Mouse (Mus musculus): ENCODE results near the gene Tmem132a. TPM values are rescaled to one million over a fixed set of nuclear protein-coding genes. Genes with fewer than 3 reads are reported as not detected.

Gene Tmem132a
- polyA plus RNA-seq, 1 experiment from 2014 or later, result 174 TPM

GRCm38 (mm10) chr19:10841721-10842626 lies 27.8 kb downstream of the Tmem132a start:
- WGBS, result 42% methylated on average over 16 of the region's 16 CpGs
- H3K9ac ChIP-seq, result no peak overlapping the region
- no peak for ATAC-seq (ENCODE audit: low FRiP score)

GRCm38 (mm10) chr19:10839010-10839892 lies 30.5 kb downstream of the Tmem132a start, which contains the start of gene Slc15a3:
Slc15a3 (plus strand) TSS chr19:10839727.
- no peak for ATAC-seq (ENCODE audit: low FRiP score)
- Histone ChIP-seq H3K27me3 (no peaks in the 10 kb centered on the region), H3K27ac (no peak within 1 kb of the TSS), H3K36me3 (no peaks in the 10 kb centered on the region), H3K9me3 (no peaks in the 10 kb centered on the region), H3K4me2 (no peak within 1 kb of the TSS), H3K4me3 (no peak within 1 kb of the TSS), H3K4me1 (replicated peaks) (peaks cover 5% of the 10 kb centered on the region; the same call in 1 of the 2 replicates), H3K9ac (no peak within 1 kb of the TSS)
- WGBS, result 84% methylated on average over 15 of the region's 15 CpGs

More at GRCm38 (mm10) chr19:10841721-10842626, 27.8 kb downstream of the Tmem132a start:
- no peaks in the 10 kb centered on the region for H3K9me3 ChIP-seq
- no peak overlapping the region for H3K4me2 ChIP-seq
- H3K4me3 ChIP-seq, result no peak overlapping the region
- no peaks in the 10 kb centered on the region for H3K36me3 ChIP-seq
- H3K27me3 ChIP-seq, result no peaks in the 10 kb centered on the region
- peaks cover 16% of the 10 kb centered on the region for H3K4me1 ChIP-seq (replicated peaks)
- no peak overlapping the region for H3K27ac ChIP-seq

- Histone ChIP-seq H3K27me3 (no peaks in the 10 kb centered on the region), H3K27ac (no peak overlapping the region), H3K4me1 (replicated peaks) (no peaks in the 10 kb centered on the region), H3K36me3 (no peaks in the 10 kb centered on the region), H3K9ac (no peak overlapping the region), H3K4me2 (no peak overlapping the region), H3K4me3 (no peak overlapping the region), H3K9me3 (no peaks in the 10 kb centered on the region)
- 69% methylated on average over 3 of the region's 3 CpGs for WGBS
- ATAC-seq (ENCODE audit: low FRiP score), result no peak
These were observed 34.1 kb downstream of the Tmem132a start for GRCm38 (mm10) chr19:10835671-10836070.

GRCm38 (mm10) chr19:10833611-10834010 lies 36.1 kb downstream of the Tmem132a start:
- Histone ChIP-seq H3K9ac (no peak overlapping the region), H3K4me1 (replicated peaks) (no peaks in the 10 kb centered on the region), H3K4me2 (no peak overlapping the region), H3K27me3 (no peaks in the 10 kb centered on the region), H3K4me3 (no peak overlapping the region), H3K9me3 (no peaks in the 10 kb centered on the region), H3K36me3 (no peaks in the 10 kb centered on the region), H3K27ac (no peak overlapping the region)
- ATAC-seq (ENCODE audit: low FRiP score), result no peak
- 85% methylated on average over 3 of the region's 3 CpGs for WGBS

- no peaks in the 10 kb centered on the region for H3K27me3 ChIP-seq
- 87% methylated on average over 3 of the region's 3 CpGs for WGBS
- H3K9ac ChIP-seq, result no peak overlapping the region
- ATAC-seq (ENCODE audit: low FRiP score), result no peak
- no peak overlapping the region for H3K27ac ChIP-seq
- no peak overlapping the region for H3K4me3 ChIP-seq
- no peaks in the 10 kb centered on the region for H3K9me3 ChIP-seq
- H3K36me3 ChIP-seq, result no peaks in the 10 kb centered on the region
- H3K4me2 ChIP-seq, result no peak overlapping the region
- no peaks in the 10 kb centered on the region for H3K4me1 ChIP-seq (replicated peaks)
These were observed 37.7 kb downstream of the Tmem132a start for GRCm38 (mm10) chr19:10832030-10832429.

GRCm38 (mm10) chr19:10831424-10831823 lies 38.3 kb downstream of the Tmem132a start:
- no peaks in the 10 kb centered on the region for H3K27me3 ChIP-seq
- H3K4me1 ChIP-seq (replicated peaks), result no peaks in the 10 kb centered on the region
- H3K4me3 ChIP-seq, result no peak overlapping the region
- H3K9ac ChIP-seq, result no peak overlapping the region
- H3K9me3 ChIP-seq, result no peaks in the 10 kb centered on the region
- H3K27ac ChIP-seq, result no peak overlapping the region
- no peaks in the 10 kb centered on the region for H3K36me3 ChIP-seq
- H3K4me2 ChIP-seq, result no peak overlapping the region
- 10% methylated on average over 5 of the region's 5 CpGs for WGBS
- ATAC-seq (ENCODE audit: low FRiP score), result no peak

GRCm38 (mm10) chr19:10829436-10830175 lies 40.1 kb downstream of the Tmem132a start, which contains the start of gene Cd6:
Cd6 (minus strand) TSS chr19:10830058.
- Histone ChIP-seq H3K9me3 (no peaks in the 10 kb centered on the region), H3K4me3 (no peak within 1 kb of the TSS), H3K36me3 (no peaks in the 10 kb centered on the region), H3K27me3 (no peaks in the 10 kb centered on the region), H3K4me2 (no peak within 1 kb of the TSS), H3K4me1 (replicated peaks) (no peaks in the 10 kb centered on the region), H3K9ac (no peak within 1 kb of the TSS), H3K27ac (no peak within 1 kb of the TSS)
- ATAC-seq (ENCODE audit: low FRiP score), result no peak
- 90% methylated on average over 16 of the region's 16 CpGs for WGBS

GRCm38 (mm10) chr19:10828321-10828720 lies 41.4 kb downstream of the Tmem132a start:
- Histone ChIP-seq H3K27ac (no peak overlapping the region), H3K4me3 (no peak overlapping the region), H3K27me3 (no peaks in the 10 kb centered on the region), H3K4me1 (replicated peaks) (no peaks in the 10 kb centered on the region), H3K4me2 (no peak overlapping the region), H3K9me3 (no peaks in the 10 kb centered on the region), H3K36me3 (no peaks in the 10 kb centered on the region), H3K9ac (no peak overlapping the region)
- ATAC-seq (ENCODE audit: low FRiP score), result no peak
- WGBS, result 93% methylated on average over 5 of the region's 5 CpGs

- no peaks in the 10 kb centered on the region for H3K4me1 ChIP-seq (replicated peaks)
- no peaks in the 10 kb centered on the region for H3K9me3 ChIP-seq
- no peak for ATAC-seq (ENCODE audit: low FRiP score)
- H3K4me2 ChIP-seq, result no peak overlapping the region
- H3K9ac ChIP-seq, result no peak overlapping the region
- H3K27me3 ChIP-seq, result no peaks in the 10 kb centered on the region
- H3K36me3 ChIP-seq, result no peaks in the 10 kb centered on the region
- H3K27ac ChIP-seq, result no peak overlapping the region
- H3K4me3 ChIP-seq, result no peak overlapping the region
- WGBS, result 94% methylated on average over 7 of the region's 7 CpGs
These were observed 45.7 kb downstream of the Tmem132a start for GRCm38 (mm10) chr19:10824061-10824460.

- no peak for ATAC-seq (ENCODE audit: low FRiP score)
- H3K4me2 ChIP-seq, result no peak overlapping the region
- no peaks in the 10 kb centered on the region for H3K4me1 ChIP-seq (replicated peaks)
- no peak overlapping the region for H3K9ac ChIP-seq
- no peaks in the 10 kb centered on the region for H3K9me3 ChIP-seq
- H3K27ac ChIP-seq, result no peak overlapping the region
- H3K4me3 ChIP-seq, result no peak overlapping the region
- 93% methylated on average over 4 of the region's 4 CpGs for WGBS
- H3K27me3 ChIP-seq, result no peaks in the 10 kb centered on the region
- H3K36me3 ChIP-seq, result no peaks in the 10 kb centered on the region
These were observed 47.2 kb downstream of the Tmem132a start for GRCm38 (mm10) chr19:10822534-10822933.

- WGBS, result 47% methylated on average over 7 of the region's 7 CpGs
- H3K36me3 ChIP-seq, result no peaks in the 10 kb centered on the region
- no peak overlapping the region for H3K9ac ChIP-seq
- H3K4me3 ChIP-seq, result no peak overlapping the region
- no peak overlapping the region for H3K27ac ChIP-seq
- no peaks in the 10 kb centered on the region for H3K27me3 ChIP-seq
- H3K4me1 ChIP-seq (replicated peaks), result no peaks in the 10 kb centered on the region
- no peak overlapping the region for H3K4me2 ChIP-seq
- no peaks in the 10 kb centered on the region for H3K9me3 ChIP-seq
- ATAC-seq (ENCODE audit: low FRiP score), result no peak
These were observed 48.4 kb downstream of the Tmem132a start for GRCm38 (mm10) chr19:10821319-10821718.
